Mouse (Mus musculus) heart, postnatal 36 days (tissue): ENCODE results near the gene Skint7. TPM values are rescaled to one million over a fixed set of nuclear protein-coding genes. Genes with fewer than 3 reads are reported as not detected.
"Not testable (repeated sequence)": the region's sequence is repeated elsewhere in the genome, so short reads cannot be mapped to it uniquely, and the experiment has no call there.

Experiments
- DNase-seq, 2 experiments: peaks; one replicate each; pipeline ENCODE4 v3.0.0; 2021 to 2022
- intact Hi-C: fragments of 180-260 bp; cut with DNase I; formaldehyde crosslinking; loops from one replicate; pipeline ENCODE4 v1.15.1; 2025
- total RNA-seq, 2 experiments: library from RNA; stranded (reverse); gene quantifications; 2 replicates each; pipeline ENCODE4 v1.2.3; 2021

Gene Skint7
- total RNA-seq, result not detected

GRCm38 (mm10) chr4:111972623-111973022 is at the start of gene Skint7:
Gene Skint7 (plus strand): TSS chr4:111972923.
- no peak for DNase-seq
- intact Hi-C loops, result no loop called here

- DNase-seq, result no peak
- intact Hi-C loops, result no loop called here
These were observed 11.4 kb upstream of the Skint7 start for GRCm38 (mm10) chr4:111961309-111961708.

DNA sequence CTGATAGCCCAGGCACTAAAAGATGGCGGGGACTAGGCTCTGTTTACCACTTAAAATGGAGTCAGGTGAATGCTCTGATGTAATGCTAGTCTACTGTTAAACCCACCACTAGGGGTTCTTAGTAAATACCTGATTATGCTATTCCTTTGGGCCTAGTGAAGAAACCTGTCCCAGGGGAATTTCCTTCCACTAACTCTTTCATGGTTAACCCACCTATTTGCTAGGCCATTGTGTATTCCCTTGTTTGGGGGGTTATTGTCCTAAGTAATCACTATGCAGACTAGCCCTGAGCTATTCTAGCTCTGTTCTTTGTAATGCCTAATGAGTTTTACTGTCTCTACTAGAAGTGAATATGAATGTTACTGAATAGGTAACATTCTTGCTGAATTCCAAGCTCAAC is 9.5 kb upstream of the Skint7 start:
- intact Hi-C loops, DNase-seq: not testable (repeated sequence)

GRCm38 (mm10) chr4:111963669-111964068 is 9.1 kb upstream of the Skint7 start:
- intact Hi-C loops, result no loop called here
- DNase-seq, result no peak

DNA sequence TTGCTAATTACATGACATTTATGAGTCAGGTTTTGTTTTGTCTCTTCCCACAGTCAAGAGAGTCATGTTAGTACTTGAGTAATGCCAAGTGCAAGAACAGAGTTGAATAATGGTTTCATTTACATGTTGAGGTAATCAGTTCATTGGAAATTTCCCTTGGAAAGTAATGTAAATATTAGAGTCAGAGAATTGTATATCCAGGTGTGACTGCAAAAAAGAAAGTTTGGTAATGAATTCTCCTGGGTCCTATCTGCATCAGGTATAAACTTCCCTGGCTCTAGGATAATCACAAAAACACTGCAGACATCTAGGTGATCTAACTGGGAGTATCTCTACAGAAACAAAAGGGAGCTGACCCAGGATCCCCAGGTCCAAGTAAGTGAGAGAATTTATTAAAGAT is 33.2 kb downstream of the Skint7 start, which contains the start of gene Skint1:
Gene Skint1 (plus strand): TSS at position 301 of the 400 bp plus-strand sequence.
- intact Hi-C loops, result no loop called here
- no peak for DNase-seq

Other genes with a start within 250 kb of the Skint7 start
- gene Slc5a9, start 70.0 kb upstream of the Skint7 start, total RNA-seq, result not detected
- not detected for gene Skint8, start 53.5 kb upstream of the Skint7 start, total RNA-seq
- gene Skint1, start 33.3 kb downstream of the Skint7 start, total RNA-seq, result not detected
- not detected for gene Skint4, start 99.1 kb downstream of the Skint7 start, total RNA-seq